Mouse (Mus musculus): ENCODE measurements around the gene Ces2b. TPM values are rescaled to one million over a fixed set of nuclear protein-coding genes. Genes with fewer than 3 reads are reported as not detected.

Ces2b gene
- 0.18 and 0.28 TPM in 2 replicates for polyA plus RNA-seq (2015; fragmentation: Nextera tagmentation; extraction: Ambion mirVana)

DNA sequence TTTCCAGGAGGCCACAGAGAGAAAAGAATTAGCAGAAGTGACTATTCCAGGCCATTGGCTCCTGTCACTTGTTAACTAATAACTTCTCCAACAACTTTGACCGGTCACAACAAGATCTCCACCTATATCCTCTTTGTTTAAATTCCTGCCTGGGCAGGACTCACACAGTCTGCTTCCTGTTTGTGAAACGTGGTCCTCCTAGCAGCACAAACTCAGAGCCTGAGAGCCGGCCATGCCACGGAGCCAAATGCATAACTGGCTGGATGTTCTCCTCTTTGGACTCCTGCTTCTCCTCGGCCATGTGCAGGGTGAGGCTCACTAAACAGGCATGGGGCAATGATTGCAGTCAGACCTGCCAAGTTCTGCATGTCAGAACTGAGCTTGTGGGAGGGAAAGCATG, at the start of gene Ces2b:
Ces2b (plus strand) TSS at position 133 of the 400 bp plus-strand sequence.
- H3K4me3 ChIP-seq, result no peak within 1 kb of the TSS
- no peaks in the 10 kb centered on the region for H3K27me3 ChIP-seq
- ATAC-seq (ENCODE audit: low FRiP score, low read depth), result no peak
- WGBS, result 81% methylated on average over 5 of the region's 5 CpGs
- H3K36me3 ChIP-seq, result no peaks in the 10 kb centered on the region
- H3K4me2 ChIP-seq, result no peak within 1 kb of the TSS
- H3K4me1 ChIP-seq (replicated peaks), result no peaks in the 10 kb centered on the region
- no peaks in the 10 kb centered on the region for H3K9me3 ChIP-seq
- no peak within 1 kb of the TSS for H3K27ac ChIP-seq (replicated peaks)
- H3K9ac ChIP-seq, result no peak within 1 kb of the TSS

DNA sequence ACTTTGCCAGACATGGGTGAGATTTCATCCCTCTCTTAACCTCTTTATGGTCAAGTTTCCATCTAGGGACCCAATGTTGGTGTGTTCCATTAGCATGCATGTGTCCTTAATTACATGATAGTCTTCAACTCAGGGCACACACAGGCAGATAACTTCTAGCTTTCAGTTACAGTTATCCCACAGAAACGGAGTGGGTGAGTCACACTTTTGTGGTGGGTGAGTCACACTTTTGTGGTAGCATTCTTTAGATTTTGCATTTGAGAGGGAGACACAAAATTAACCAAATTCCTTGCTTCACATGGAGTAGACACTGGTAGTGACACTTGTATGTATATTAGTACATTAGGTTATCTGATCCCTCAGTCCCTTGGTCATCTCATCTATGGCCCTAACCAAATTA, 44.3 kb upstream of the Ces2b start:
- WGBS, result 72% methylated on average over 1 of the region's 1 CpGs
- Histone ChIP-seq H3K27me3 (no peaks in the 10 kb centered on the region), H3K4me2 (no peak overlapping the region), H3K4me1 (replicated peaks) (no peaks in the 10 kb centered on the region), H3K27ac (replicated peaks) (no peak overlapping the region), H3K4me3 (no peak overlapping the region), H3K9me3 (no peaks in the 10 kb centered on the region), H3K9ac (no peak overlapping the region), H3K36me3 (no peaks in the 10 kb centered on the region)
- ATAC-seq (ENCODE audit: low FRiP score, low read depth), result no peak

DNA sequence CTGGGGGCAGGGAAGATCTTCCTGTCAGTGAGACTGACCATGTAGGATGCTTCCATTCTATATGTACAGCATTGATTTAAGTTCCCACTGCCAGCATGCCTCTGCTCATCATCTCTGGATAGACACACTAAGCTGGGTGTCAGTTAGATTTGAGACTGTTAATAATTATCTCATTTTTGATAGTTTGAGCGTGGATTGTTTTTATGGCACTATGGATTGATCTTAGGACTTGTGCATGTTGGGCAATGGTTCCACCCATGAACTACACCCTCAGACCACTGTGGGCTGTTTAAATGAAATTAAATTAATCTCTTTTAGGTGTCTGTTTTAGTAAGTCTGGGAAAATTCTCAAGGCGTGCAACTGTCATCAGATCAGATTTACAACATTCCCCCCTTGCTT, 42.4 kb upstream of the Ces2b start:
- no peak overlapping the region for H3K4me2 ChIP-seq
- 92% methylated on average over 2 of the region's 2 CpGs for WGBS
- no peak overlapping the region for H3K9ac ChIP-seq
- no peaks in the 10 kb centered on the region for H3K36me3 ChIP-seq
- no peaks in the 10 kb centered on the region for H3K9me3 ChIP-seq
- no peaks in the 10 kb centered on the region for H3K4me1 ChIP-seq (replicated peaks)
- ATAC-seq (ENCODE audit: low FRiP score, low read depth), result no peak
- H3K4me3 ChIP-seq, result no peak overlapping the region
- H3K27ac ChIP-seq (replicated peaks), result no peak overlapping the region
- no peaks in the 10 kb centered on the region for H3K27me3 ChIP-seq

DNA sequence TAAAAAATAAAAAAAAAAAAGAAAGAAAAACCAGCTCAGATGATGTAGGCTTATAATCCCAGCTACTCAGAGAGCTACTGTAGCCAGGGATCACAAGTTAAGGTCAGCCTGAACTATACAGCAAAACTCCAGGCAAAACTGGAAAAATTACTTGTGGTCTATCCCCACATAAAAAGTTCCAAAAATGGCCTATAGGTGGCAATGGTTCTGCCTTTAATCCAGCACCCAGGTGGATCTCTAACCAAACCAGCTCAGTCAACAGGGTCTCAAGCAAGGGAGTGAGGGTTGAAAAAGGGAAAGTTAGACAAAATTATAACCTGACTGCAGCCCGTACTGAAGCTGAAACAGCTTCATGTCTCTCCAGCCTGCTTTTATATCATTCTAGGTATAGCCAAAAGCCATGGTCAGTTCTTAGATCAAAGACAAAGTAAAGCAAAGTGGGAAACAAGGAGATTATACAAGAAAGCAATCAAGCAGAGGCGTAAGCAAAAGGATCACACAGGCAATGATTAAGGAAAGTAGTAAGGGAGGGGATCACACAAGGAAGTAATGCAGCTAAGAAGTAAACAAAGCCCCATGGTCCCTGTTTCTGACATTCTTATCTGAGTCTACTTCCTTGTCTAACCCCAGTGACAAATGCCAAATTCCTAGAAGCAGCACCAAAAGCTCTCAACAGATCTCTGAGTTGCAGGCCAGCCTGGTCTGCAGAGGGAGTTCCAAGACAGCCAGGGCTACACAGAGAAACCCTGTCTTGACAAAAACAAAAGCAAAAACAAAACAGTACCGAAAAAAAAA, 41.3 kb upstream of the Ces2b start:
- Histone ChIP-seq H3K27ac (replicated peaks) (no peak overlapping the region), H3K27me3 (no peaks in the 10 kb centered on the region), H3K9me3 (no peaks in the 10 kb centered on the region), H3K4me3 (no peak overlapping the region), H3K36me3 (no peaks in the 10 kb centered on the region), H3K4me1 (replicated peaks) (no peaks in the 10 kb centered on the region), H3K9ac (no peak overlapping the region), H3K4me2 (no peak overlapping the region)
- 77% methylated on average over 3 of the region's 3 CpGs for WGBS
- ATAC-seq (ENCODE audit: low FRiP score, low read depth), result no peak

DNA sequence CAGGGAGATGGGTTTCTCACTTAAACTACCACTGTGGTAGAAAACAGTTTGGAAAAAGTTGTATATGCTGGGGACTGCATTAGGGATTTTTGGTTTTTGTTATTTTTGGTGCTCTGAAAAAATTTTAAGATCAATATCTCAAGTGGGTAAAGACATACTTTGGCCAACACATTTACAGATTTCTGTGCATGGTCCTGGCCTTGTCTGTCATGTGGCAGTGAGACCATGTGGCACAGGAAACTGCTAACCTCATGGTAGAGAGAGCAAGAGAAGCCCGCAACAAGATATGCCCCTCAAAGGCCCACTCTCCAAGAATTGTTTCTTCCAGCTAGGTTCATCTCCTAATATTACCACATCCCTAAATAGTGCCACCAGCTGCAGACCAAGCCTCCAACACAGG, 32.0 kb upstream of the Ces2b start:
- H3K4me2 ChIP-seq, result no peak overlapping the region
- no peak overlapping the region for H3K9ac ChIP-seq
- no peaks in the 10 kb centered on the region for H3K4me1 ChIP-seq (replicated peaks)
- no peak for ATAC-seq (ENCODE audit: low FRiP score, low read depth)
- no peak overlapping the region for H3K4me3 ChIP-seq
- 90% methylated on average over 1 of the region's 1 CpGs for WGBS
- H3K36me3 ChIP-seq, result no peaks in the 10 kb centered on the region
- no peaks in the 10 kb centered on the region for H3K9me3 ChIP-seq
- no peak overlapping the region for H3K27ac ChIP-seq (replicated peaks)
- no peaks in the 10 kb centered on the region for H3K27me3 ChIP-seq

DNA sequence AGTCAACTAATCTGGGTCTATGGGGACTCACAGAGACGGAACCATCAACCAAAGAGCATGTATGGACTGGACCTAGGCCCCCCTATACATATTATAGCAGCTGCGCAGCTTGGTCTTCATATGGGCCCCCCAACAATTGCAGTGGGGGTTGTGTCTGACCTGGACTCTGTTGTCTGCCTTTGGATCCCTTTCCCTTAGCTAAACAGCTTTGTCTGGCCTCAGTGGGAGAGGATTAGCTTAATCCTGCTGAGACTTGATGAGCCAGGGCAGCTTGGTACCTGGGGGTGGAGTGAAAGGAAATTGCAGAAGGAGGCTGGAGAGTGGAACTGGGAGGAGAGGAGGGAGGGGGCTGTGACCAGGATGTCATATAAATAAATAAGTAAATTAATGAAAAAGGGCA, 25.2 kb upstream of the Ces2b start:
- ATAC-seq (ENCODE audit: low FRiP score, low read depth), result no peak
- Histone ChIP-seq H3K4me2 (no peak overlapping the region), H3K4me1 (replicated peaks) (no peaks in the 10 kb centered on the region), H3K27ac (replicated peaks) (no peak overlapping the region), H3K9me3 (no peaks in the 10 kb centered on the region), H3K27me3 (no peaks in the 10 kb centered on the region), H3K9ac (no peak overlapping the region), H3K4me3 (no peak overlapping the region), H3K36me3 (no peaks in the 10 kb centered on the region)
- 18% methylated on average over 2 of the region's 2 CpGs for WGBS

DNA sequence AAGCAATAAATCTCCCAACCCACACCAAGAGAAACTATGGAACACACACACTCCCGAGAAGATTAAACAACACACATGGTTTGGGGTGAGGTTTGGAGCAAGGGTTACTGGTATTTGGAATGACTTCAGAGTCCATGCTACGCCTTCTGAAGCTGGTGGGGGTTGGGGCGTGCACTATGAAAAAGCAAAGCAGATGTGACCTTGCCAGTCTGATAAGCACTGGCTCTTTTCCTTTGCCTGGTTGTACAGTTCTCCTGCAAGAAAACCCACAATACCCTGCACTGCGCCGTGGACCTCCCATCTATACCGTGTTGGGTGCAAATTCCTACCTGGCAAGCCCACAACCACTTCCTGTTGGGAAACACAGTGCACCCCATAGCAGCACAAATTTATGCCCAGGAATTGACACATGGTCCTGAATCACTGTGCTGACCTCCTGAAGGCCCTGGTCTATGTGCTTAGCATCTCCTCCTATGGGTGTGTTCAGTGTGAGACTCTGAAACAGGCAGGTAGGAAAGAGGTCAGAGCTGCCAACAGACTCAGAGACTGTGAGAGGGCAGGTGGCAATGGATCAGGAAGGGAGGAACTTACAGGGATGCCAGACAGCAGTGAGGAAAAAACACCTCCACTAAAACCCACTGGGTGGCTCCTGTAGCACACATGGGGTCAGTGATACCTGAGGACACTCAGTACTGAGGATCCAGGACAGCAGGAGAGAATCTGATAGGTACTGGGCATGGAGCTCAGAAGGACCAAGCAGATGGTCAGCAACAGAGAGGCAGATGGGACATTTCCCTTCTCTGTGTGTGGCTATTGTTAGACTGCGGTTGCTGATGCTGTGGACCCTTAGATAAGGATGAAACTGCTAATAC, 22.6 kb upstream of the Ces2b start:
- Histone ChIP-seq H3K4me2 (no peak overlapping the region), H3K27me3 (no peaks in the 10 kb centered on the region), H3K9ac (no peak overlapping the region), H3K9me3 (no peaks in the 10 kb centered on the region), H3K4me3 (no peak overlapping the region), H3K27ac (replicated peaks) (no peak overlapping the region), H3K36me3 (no peaks in the 10 kb centered on the region), H3K4me1 (replicated peaks) (no peaks in the 10 kb centered on the region)
- no peak for ATAC-seq (ENCODE audit: low FRiP score, low read depth)
- WGBS, result 91% methylated on average over 7 of the region's 7 CpGs

DNA sequence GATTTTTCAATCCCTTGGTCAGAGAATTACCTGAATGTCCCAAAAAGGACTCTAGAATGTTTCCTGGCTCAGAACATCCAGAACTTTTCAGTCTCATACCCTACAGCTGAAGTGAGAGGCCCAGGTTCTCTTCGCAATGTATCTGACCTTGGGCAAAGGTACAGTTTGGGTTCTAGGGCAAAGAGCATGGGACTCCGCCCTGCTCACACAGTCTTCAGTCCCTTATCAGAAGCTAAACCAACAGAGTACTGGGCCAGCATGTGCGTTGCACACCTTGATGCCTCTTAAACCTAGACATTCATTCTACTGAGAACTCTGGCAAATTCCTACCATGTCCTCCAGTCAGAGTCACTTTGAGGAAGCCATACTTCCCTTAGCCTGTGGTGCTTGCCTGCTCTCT, 21.9 kb upstream of the Ces2b start:
- H3K36me3 ChIP-seq, result no peaks in the 10 kb centered on the region

DNA sequence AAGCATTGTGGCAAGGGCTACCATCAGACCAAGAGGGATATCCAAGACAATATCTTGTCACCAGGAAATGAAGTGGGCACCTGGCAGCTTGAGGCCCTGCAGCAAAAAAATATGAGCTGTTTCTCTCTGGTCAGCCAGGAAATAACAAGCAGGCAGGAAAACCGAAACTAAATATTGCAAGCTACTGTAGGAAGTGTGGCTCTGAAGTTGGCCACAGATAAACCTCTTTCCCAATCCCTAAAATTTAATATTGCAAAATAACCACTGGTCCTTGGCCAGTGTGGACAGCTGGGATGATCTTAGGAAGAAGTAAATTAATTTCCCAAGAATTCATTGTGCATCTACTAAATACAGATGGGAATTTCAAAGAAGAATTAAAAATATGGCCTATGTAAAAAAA, 4.5 kb upstream of the Ces2b start:
- ATAC-seq (ENCODE audit: low FRiP score, low read depth), result no peak
- Histone ChIP-seq H3K4me1 (replicated peaks) (no peaks in the 10 kb centered on the region), H3K36me3 (no peaks in the 10 kb centered on the region), H3K9ac (no peak overlapping the region), H3K27me3 (no peaks in the 10 kb centered on the region), H3K4me3 (no peak overlapping the region), H3K9me3 (no peaks in the 10 kb centered on the region), H3K4me2 (no peak overlapping the region), H3K27ac (replicated peaks) (no peak overlapping the region)
- WGBS, result 79% methylated on average over 1 of the region's 1 CpGs

More for the DNA sequence above, 21.9 kb upstream of the Ces2b start:
- Histone ChIP-seq H3K27ac (replicated peaks) (no peak overlapping the region), H3K4me3 (no peak overlapping the region), H3K4me1 (replicated peaks) (no peaks in the 10 kb centered on the region), H3K9me3 (no peaks in the 10 kb centered on the region), H3K4me2 (no peak overlapping the region), H3K27me3 (no peaks in the 10 kb centered on the region), H3K9ac (no peak overlapping the region)
- WGBS, result 88% methylated on average over 3 of the region's 3 CpGs
- ATAC-seq (ENCODE audit: low FRiP score, low read depth), result no peak

DNA sequence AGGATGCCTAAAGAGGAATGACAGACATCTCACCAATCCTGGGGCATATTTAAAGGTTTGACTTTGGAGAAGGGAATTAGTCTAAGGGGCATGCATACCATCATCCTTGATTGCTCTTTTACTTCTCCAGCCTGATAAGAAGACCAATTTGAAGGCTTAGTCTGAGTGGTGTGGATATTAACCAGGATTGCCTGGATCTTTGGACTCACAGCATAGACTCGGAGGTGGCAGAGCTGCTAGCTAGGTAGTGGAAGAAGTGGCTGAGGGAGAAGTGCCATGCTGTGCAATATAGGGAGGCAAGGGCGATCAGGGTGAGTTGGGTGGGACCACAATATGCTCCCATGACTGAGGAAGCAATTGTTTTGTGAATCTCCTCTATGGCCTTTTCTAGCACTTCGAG, 3.2 kb upstream of the Ces2b start:
- ATAC-seq (ENCODE audit: low FRiP score, low read depth), result no peak
- no peaks in the 10 kb centered on the region for H3K36me3 ChIP-seq
- H3K9ac ChIP-seq, result no peak overlapping the region
- no peak overlapping the region for H3K4me3 ChIP-seq
- H3K4me1 ChIP-seq (replicated peaks), result no peaks in the 10 kb centered on the region
- H3K9me3 ChIP-seq, result no peaks in the 10 kb centered on the region
- no peak overlapping the region for H3K27ac ChIP-seq (replicated peaks)
- H3K27me3 ChIP-seq, result no peaks in the 10 kb centered on the region
- WGBS, result 77% methylated on average over 3 of the region's 3 CpGs
- H3K4me2 ChIP-seq, result no peak overlapping the region

DNA sequence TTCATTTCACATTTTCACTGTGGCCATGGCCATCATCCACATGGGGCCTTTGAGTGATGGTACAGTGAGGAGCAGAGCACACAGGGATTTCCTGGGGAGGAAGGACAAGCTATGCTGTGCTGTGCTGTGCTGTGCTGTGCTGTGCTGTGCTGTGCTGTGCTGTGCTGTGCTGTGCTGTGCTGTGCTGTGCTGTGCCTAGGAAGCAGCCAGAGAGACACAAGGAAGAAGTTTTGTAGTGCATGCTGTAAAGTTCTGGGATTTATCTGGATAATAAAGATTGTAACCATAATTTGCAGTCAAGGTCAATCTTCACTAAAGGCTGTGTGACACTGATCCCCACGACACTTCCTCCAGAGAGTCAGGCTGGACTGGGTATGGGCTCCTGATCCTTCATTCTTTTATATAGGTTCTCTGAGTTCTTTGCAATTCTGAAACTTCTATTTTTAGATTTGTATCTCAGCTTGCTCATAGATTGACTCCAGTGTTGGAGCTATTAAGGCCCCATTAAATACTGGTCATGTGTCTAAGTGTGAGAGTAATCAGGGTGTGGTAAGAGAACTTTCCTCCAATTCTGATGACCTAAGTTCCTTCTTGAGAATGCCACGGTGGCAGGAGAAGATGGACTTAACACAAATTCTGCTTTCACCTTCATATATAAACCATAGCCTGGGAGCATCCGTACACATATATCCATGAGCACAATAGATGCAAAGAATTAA, 10.1 kb downstream of the Ces2b start:
- Histone ChIP-seq H3K9ac (no peak overlapping the region), H3K27ac (replicated peaks) (no peak overlapping the region), H3K4me3 (no peak overlapping the region), H3K4me1 (replicated peaks) (no peaks in the 10 kb centered on the region), H3K9me3 (no peaks in the 10 kb centered on the region), H3K27me3 (no peaks in the 10 kb centered on the region), H3K4me2 (no peak overlapping the region), H3K36me3 (no peaks in the 10 kb centered on the region)
- no peak for ATAC-seq (ENCODE audit: low FRiP score, low read depth)
- WGBS, result 86% methylated on average over 3 of the region's 3 CpGs

DNA sequence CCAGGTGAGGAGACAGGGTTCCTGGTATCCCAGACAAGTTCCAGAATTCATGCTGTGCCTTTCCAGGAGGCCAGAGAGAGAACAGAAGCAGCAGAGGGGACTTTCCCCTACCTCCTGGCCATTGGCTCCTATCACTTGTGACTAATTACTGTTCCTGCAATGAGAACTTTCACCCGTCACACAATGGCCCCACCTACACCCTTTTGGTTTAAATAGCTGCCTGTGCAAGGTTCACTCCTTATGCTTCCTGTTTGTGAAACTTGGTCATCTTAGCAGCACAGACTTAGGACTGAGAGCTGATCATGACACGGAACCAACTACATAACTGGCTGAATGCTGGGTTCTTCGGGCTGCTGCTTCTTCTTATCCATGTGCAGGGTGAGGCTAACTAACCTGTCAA, 15.5 kb downstream of the Ces2b start, which contains the start of gene Ces2c:
Ces2c (plus strand) TSS at position 238 of the 400 bp plus-strand sequence.
- H3K4me1 ChIP-seq (replicated peaks), result no peaks in the 10 kb centered on the region
- no peaks in the 10 kb centered on the region for H3K27me3 ChIP-seq
- H3K4me3 ChIP-seq, result no peak within 1 kb of the TSS
- no peaks in the 10 kb centered on the region for H3K9me3 ChIP-seq
- no peak within 1 kb of the TSS for H3K9ac ChIP-seq
- ATAC-seq (ENCODE audit: low FRiP score, low read depth), result no peak
- no peaks in the 10 kb centered on the region for H3K36me3 ChIP-seq
- no peak within 1 kb of the TSS for H3K4me2 ChIP-seq
- WGBS, result 90% methylated on average over 3 of the region's 3 CpGs
- no peak within 1 kb of the TSS for H3K27ac ChIP-seq (replicated peaks)

Data from hindbrain, embryonic 15.5 days (tissue).